In the genomic region with DNA sequence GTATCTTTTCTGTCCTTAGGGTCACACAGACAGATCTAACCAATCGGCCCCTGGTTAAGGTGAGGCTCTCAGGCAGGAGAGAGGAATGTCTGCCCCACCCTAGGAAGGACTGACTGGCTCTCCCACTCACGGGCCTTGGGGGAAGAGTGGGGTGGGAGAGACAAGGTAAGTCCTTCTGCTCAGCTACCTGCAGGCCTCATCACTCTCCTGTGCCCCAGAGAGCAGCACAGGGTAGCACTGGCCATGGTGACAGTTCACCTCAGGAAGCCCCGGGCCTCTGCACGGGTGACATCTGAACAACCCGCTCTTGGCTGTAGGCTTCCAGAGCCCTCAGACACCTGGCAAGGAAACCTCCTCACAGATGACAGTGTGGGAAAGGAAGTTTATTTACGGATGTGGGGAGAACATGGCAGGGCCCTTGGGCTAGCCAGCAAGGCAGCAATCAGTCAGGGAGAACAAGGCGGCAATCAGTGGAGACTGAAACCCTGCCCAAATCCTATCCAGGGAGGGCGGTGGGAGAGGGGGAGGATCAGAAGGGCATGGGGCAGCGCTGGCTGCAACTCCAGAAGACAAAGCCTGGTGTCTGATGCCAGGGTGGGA, we compare ENCODE assay signal across 36 mouse cellular contexts. TPM values are rescaled to one million over a fixed set of nuclear protein-coding genes. Genes with fewer than 3 reads are reported as not detected.
DNase-seq lines count a peak whose midpoint lies in the region; ATAC-seq lines count a peak whose summit lies in the region.
"Had no signal": no experiment of that assay in that cellular context is flagged by ENCODE, and none has a peak within 500 bp of the region (broad histone marks: within the 10 kb centered on the region; RNA-seq: fewer than 3 reads in every experiment).

No protein-coding gene starts in this region.

- no peak overlapping the region for H3K27ac ChIP-seq in heart, embryonic 15.5 days
- H3K27ac ChIP-seq: forebrain, embryonic 13.5 days; hindbrain, embryonic 14.5 days; liver, embryonic 14.5 days; macrophage; midbrain, embryonic 13.5 days had no signal

- no peak overlapping the region for H3K4me2 ChIP-seq in heart, embryonic 15.5 days
- H3K4me2 ChIP-seq: forebrain, embryonic 13.5 days; hindbrain, embryonic 14.5 days; midbrain, embryonic 13.5 days had no signal

- peak; percentile 42 to 57 for DNase-seq in cerebellum, postnatal 14 days
- DNase-seq in cerebellum, postnatal 4 days (ENCODE audit: low spot score in 2 of 2): no peak
- DNase-seq in heart, adult 18-20 months: no peak
- DNase-seq in thymus, postnatal 0 days (ENCODE audit: low spot score): peak; percentile 19
- no peak for DNase-seq in thymus, postnatal 10 days (ENCODE audit: low spot score in 2 of 2)
- no peak for DNase-seq in Muller cell, postnatal 12 days (ENCODE audit: inconsistent ontology term)
- DNase-seq: adrenal gland, postnatal 25 days; cerebellum, adult 18-20 months; gastrocnemius, postnatal 25 days; heart, adult 11 months; kidney, adult 9 months; kidney, postnatal 14 days; liver; lung, adult 2 months; lung, postnatal 10 days; retina, postnatal 1 day; right cerebral cortex, postnatal 25 days; thymus, postnatal 25 days had no signal

- H3K4me1 ChIP-seq in heart, embryonic 15.5 days (replicated peaks): no peaks in the 10 kb centered on the region
- H3K4me1 ChIP-seq: forebrain, embryonic 13.5 days; midbrain, embryonic 13.5 days had no signal

- WGBS in heart, embryonic 15.5 days: 79% methylated on average over 9 of the region's 9 CpGs

- no peaks in the 10 kb centered on the region for H3K9me3 ChIP-seq in heart, embryonic 15.5 days (replicated peaks)
- H3K9me3 ChIP-seq: forebrain, embryonic 13.5 days; midbrain, embryonic 13.5 days had no signal

- no peak overlapping the region for H3K4me3 ChIP-seq in heart, embryonic 15.5 days
- H3K4me3 ChIP-seq: forebrain, embryonic 13.5 days; midbrain, embryonic 13.5 days had no signal

- H3K36me3 ChIP-seq in heart, embryonic 15.5 days: peaks cover 17% of the 10 kb centered on the region

- no peak overlapping the region for H3K9ac ChIP-seq in heart, embryonic 15.5 days
- H3K9ac ChIP-seq: forebrain, embryonic 13.5 days; hindbrain, embryonic 14.5 days; liver, embryonic 14.5 days; midbrain, embryonic 13.5 days had no signal

- H3K27me3 ChIP-seq in heart, embryonic 15.5 days: no peaks in the 10 kb centered on the region
- H3K27me3 ChIP-seq: forebrain, embryonic 13.5 days; midbrain, embryonic 13.5 days had no signal

- 0 out of 2 replicates have a peak, but pooled peaks have one; percentile 35 for ATAC-seq in heart, embryonic 15.5 days (replicated peaks; ENCODE audit: insufficient number of reproducible peaks, insufficient read depth, low FRiP score, low read depth)
- ATAC-seq: forebrain, embryonic 13.5 days; midbrain, embryonic 13.5 days had no signal

RNA-seq across cellular contexts. Expression of a gene that starts 9.6 kb away (rescaled TPM):
- polyA plus RNA-seq in heart, embryonic 15.5 days (2015; fragmentation: Nextera tagmentation; extraction: Ambion mirVana): not detected in 2 replicates
- not detected for total RNA-seq in heart, adult 18-20 months (2021)
- polyA plus RNA-seq in thymus, postnatal 0 days (2015; fragmentation: Nextera tagmentation; extraction: Ambion mirVana): 0.80 and 1.2 TPM in 2 replicates
- total RNA-seq: adrenal gland, postnatal 25 days; gastrocnemius, adult 18-20 months; hematopoietic stem cell, adult 5-6 weeks; layer of hippocampus, adult 18-20 months; left cerebral cortex, adult 18-20 months; MEL had no signal
- polyA plus RNA-seq: heart, embryonic 14.5 days; hindbrain, embryonic 14.5 days; intestine, postnatal 0 days; limb, embryonic 11.5 days; liver, embryonic 14.5 days; lung, adult 2 months; macrophage; midbrain, embryonic 13.5 days; neural tube, embryonic 14.5 days; stomach, embryonic 14.5 days had no signal

RNA-seq across cellular contexts. Expression of a gene that starts 15.4 kb away (rescaled TPM):
- polyA plus RNA-seq in heart, embryonic 15.5 days (2015; fragmentation: Nextera tagmentation; extraction: Ambion mirVana): not detected in 2 replicates
- not detected for total RNA-seq in heart, adult 18-20 months (2021)
- polyA plus RNA-seq in thymus, postnatal 0 days (2015; fragmentation: Nextera tagmentation; extraction: Ambion mirVana): 0.83 and 1.1 TPM in 2 replicates
- total RNA-seq: gastrocnemius, adult 18-20 months; gastrocnemius, postnatal 25 days; hematopoietic stem cell, adult 5-6 weeks; layer of hippocampus, adult 18-20 months; layer of hippocampus, postnatal 10 days; megakaryocyte-erythroid progenitor cell, adult 5-6 weeks; MEL had no signal
- polyA plus RNA-seq: forebrain, embryonic 13.5 days; heart, embryonic 14.5 days; hindbrain, embryonic 14.5 days; intestine, postnatal 0 days; limb, embryonic 11.5 days; liver, embryonic 14.5 days; macrophage; midbrain, embryonic 13.5 days; neural tube, embryonic 14.5 days; stomach, embryonic 14.5 days had no signal

RNA-seq across cellular contexts. Expression of a gene that starts 16.3 kb away (rescaled TPM):
- 83.6 and 96.3 TPM in 2 replicates for polyA plus RNA-seq in heart, embryonic 15.5 days (2015; fragmentation: Nextera tagmentation; extraction: Ambion mirVana)
- total RNA-seq in heart, adult 18-20 months (2021): 10 to 100 TPM; 16.8 to 18.3 TPM
- polyA plus RNA-seq in thymus, postnatal 0 days (2015; fragmentation: Nextera tagmentation; extraction: Ambion mirVana): 144 and 151 TPM in 2 replicates

RNA-seq across cellular contexts. Expression of a gene that starts 21.3 kb away (rescaled TPM):
- polyA plus RNA-seq in heart, embryonic 15.5 days (2015; fragmentation: Nextera tagmentation; extraction: Ambion mirVana): not detected in 2 replicates
- total RNA-seq in heart, adult 18-20 months (2021): not detected
- 2.6 TPM in 2 replicates for polyA plus RNA-seq in thymus, postnatal 0 days (2015; fragmentation: Nextera tagmentation; extraction: Ambion mirVana)
- total RNA-seq: gastrocnemius, adult 18-20 months; hematopoietic stem cell, adult 5-6 weeks; megakaryocyte-erythroid progenitor cell, adult 5-6 weeks; MEL had no signal
- polyA plus RNA-seq: forebrain, embryonic 13.5 days; heart, embryonic 14.5 days; limb, embryonic 11.5 days; macrophage; midbrain, embryonic 13.5 days; stomach, embryonic 14.5 days had no signal

RNA-seq across cellular contexts. Expression of a gene that starts 29.5 kb away (rescaled TPM):
- polyA plus RNA-seq in heart, embryonic 15.5 days (2015; fragmentation: Nextera tagmentation; extraction: Ambion mirVana): 3.9 and 5.1 TPM in 2 replicates
- under 1 TPM; 0.60 to 0.67 TPM for total RNA-seq in heart, adult 18-20 months (2021)
- 0.49 and 0.56 TPM in 2 replicates for polyA plus RNA-seq in thymus, postnatal 0 days (2015; fragmentation: Nextera tagmentation; extraction: Ambion mirVana)
- total RNA-seq: hematopoietic stem cell, adult 5-6 weeks; megakaryocyte-erythroid progenitor cell, adult 5-6 weeks; MEL had no signal
- polyA plus RNA-seq: macrophage had no signal

Comparison
In these comparisons a context has a peak if more than half of its experiments do, and no peak if none do; other contexts are left out.
1. DNase-seq: peak in cerebellum, postnatal 14 days (2 of 2) and thymus, postnatal 0 days (single experiment); none in cerebellum, postnatal 4 days (0 of 2), heart, adult 18-20 months (0 of 2), thymus, postnatal 10 days (0 of 2) and Muller cell, postnatal 12 days (single experiment).